Mouse (Mus musculus): ENCODE data around the gene Qpctl.

DNA sequence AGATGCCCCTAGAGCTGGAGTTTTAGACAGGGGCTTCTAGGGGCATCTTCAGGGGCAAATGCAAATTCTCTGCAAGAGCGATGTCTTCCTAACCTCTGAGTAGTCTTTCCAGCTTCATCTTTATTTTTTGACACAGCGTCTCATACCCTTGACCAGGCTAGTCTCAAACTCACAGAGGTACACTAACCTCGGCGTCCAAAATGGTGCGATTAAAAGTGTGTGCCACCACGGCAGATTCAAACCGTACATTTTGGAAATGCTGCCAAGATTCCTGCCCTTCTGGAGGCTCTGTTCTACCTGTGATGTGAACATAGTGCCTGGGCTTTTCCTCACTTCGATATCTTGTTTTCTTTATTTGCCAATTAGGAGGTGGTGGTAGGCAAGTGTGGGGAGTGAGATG is 30.0 kb downstream of the Qpctl start:
- TF ChIP-seq POLR2A (IDR thresholded peaks at IDR 0.05; ENCODE audit: insufficient read depth, low read depth, low read length) (no peak), CTCF (IDR thresholded peaks at IDR 0.05; ENCODE audit: insufficient read depth, low read depth, low read length) (no peak)
